Mouse (Mus musculus): Measurements from ENCODE around the gene Fyn. TPM values are rescaled to one million over a fixed set of nuclear protein-coding genes. Genes with fewer than 3 reads are reported as not detected.

Fyn gene
- total and polyA plus RNA-seq, 2 experiments from 2014 or later = 95.2 to 120 TPM

- no peak for TF ChIP-seq CTCF (IDR thresholded peaks at IDR 0.05; ENCODE audit: low read depth)
- no peaks in the 10 kb centered on the region for H3K27me3 ChIP-seq (ENCODE audit: insufficient read depth, low read length)
- DNase-seq (ENCODE audit: low spot score) (no peak), ATAC-seq (no peak)
- no peak overlapping the region for H3K4me2 ChIP-seq (ENCODE audit: low read depth, low read length)
- H3K4me1 ChIP-seq (ENCODE audit: insufficient read depth, low read length) = no peaks in the 10 kb centered on the region
- H3K9ac ChIP-seq (replicated peaks; ENCODE audit: low read length) = no peak overlapping the region
- H3K36me3 ChIP-seq (ENCODE audit: insufficient read depth, low read length) = no peaks in the 10 kb centered on the region
- H3K9me3 ChIP-seq (ENCODE audit: low read length) = no peaks in the 10 kb centered on the region
- no peak overlapping the region for H3K27ac ChIP-seq
- WGBS = 76% methylated on average over 7 of the region's 7 CpGs
- no peak overlapping the region for H3K4me3 ChIP-seq (ENCODE audit: low read length)
These were observed 40.9 kb downstream of the Fyn start for GRCm38 (mm10) chr10:39409602-39410001.

GRCm38 (mm10) chr10:39410151-39410649 is 41.5 kb downstream of the Fyn start:
- Histone ChIP-seq H3K4me1 (ENCODE audit: insufficient read depth, low read length) (no peaks in the 10 kb centered on the region), H3K4me2 (ENCODE audit: low read depth, low read length) (no peak overlapping the region), H3K9ac (replicated peaks; ENCODE audit: low read length) (no peak overlapping the region), H3K36me3 (ENCODE audit: insufficient read depth, low read length) (no peaks in the 10 kb centered on the region), H3K9me3 (ENCODE audit: low read length) (no peaks in the 10 kb centered on the region), H3K4me3 (ENCODE audit: low read length) (no peak overlapping the region), H3K27ac (no peak overlapping the region), H3K27me3 (ENCODE audit: insufficient read depth, low read length) (no peaks in the 10 kb centered on the region)
- no peak for TF ChIP-seq CTCF (IDR thresholded peaks at IDR 0.05; ENCODE audit: low read depth)
- ATAC-seq (0 out of 2 replicates have a peak, but pooled peaks have one; percentile 22), DNase-seq (ENCODE audit: low spot score) (no peak)
- WGBS = 78% methylated on average over 6 of the region's 6 CpGs

GRCm38 (mm10) chr10:39411857-39412559 is 43.4 kb downstream of the Fyn start:
- DNase-seq (ENCODE audit: low spot score) (peak; percentile 73), ATAC-seq (peak; percentile 28; the same call in 1 of the 2 replicates)
- WGBS = 61% methylated on average over 8 of the region's 8 CpGs
- Histone ChIP-seq H3K4me3 (ENCODE audit: low read length) (no peak overlapping the region), H3K4me1 (ENCODE audit: insufficient read depth, low read length) (0 out of 2 replicates have a peak, but pooled peaks cover 5% of the 10 kb centered on the region), H3K9ac (replicated peaks; ENCODE audit: low read length) (no peak overlapping the region), H3K4me2 (ENCODE audit: low read depth, low read length) (no peak overlapping the region), H3K9me3 (ENCODE audit: low read length) (no peaks in the 10 kb centered on the region), H3K36me3 (ENCODE audit: insufficient read depth, low read length) (no peaks in the 10 kb centered on the region), H3K27me3 (ENCODE audit: insufficient read depth, low read length) (no peaks in the 10 kb centered on the region), H3K27ac (peak overlapping the region; percentile 27; the same call in 1 of the 2 replicates)
- TF ChIP-seq CTCF (IDR thresholded peaks at IDR 0.05; ENCODE audit: low read depth) = no peak

- no peak for ATAC-seq
- 77% methylated on average over 18 of the region's 18 CpGs for WGBS
These were observed 44.4 kb downstream of the Fyn start for GRCm38 (mm10) chr10:39412826-39413620.

GRCm38 (mm10) chr10:39414068-39414467 is 45.4 kb downstream of the Fyn start:
- DNase-seq (ENCODE audit: low spot score) = no peak
- no peak overlapping the region for H3K4me2 ChIP-seq (ENCODE audit: low read depth, low read length)
- ATAC-seq = no peak
- no peak overlapping the region for H3K9ac ChIP-seq (replicated peaks; ENCODE audit: low read length)
- H3K36me3 ChIP-seq (ENCODE audit: insufficient read depth, low read length) = no peaks in the 10 kb centered on the region
- H3K4me1 ChIP-seq (ENCODE audit: insufficient read depth, low read length) = peaks cover 9% of the 10 kb centered on the region; the same call in 1 of the 2 replicates
- no peak overlapping the region for H3K27ac ChIP-seq
- WGBS = 100% methylated on average over 1 of the region's 1 CpGs
- H3K4me3 ChIP-seq (ENCODE audit: low read length) = no peak overlapping the region
- TF ChIP-seq CTCF (IDR thresholded peaks at IDR 0.05; ENCODE audit: low read depth) = no peak
- no peaks in the 10 kb centered on the region for H3K9me3 ChIP-seq (ENCODE audit: low read length)
- no peaks in the 10 kb centered on the region for H3K27me3 ChIP-seq (ENCODE audit: insufficient read depth, low read length)

More at GRCm38 (mm10) chr10:39412826-39413620, 44.4 kb downstream of the Fyn start:
- no peak for TF ChIP-seq CTCF (IDR thresholded peaks at IDR 0.05; ENCODE audit: low read depth)
- Histone ChIP-seq H3K4me1 (ENCODE audit: insufficient read depth, low read length) (peaks cover 9% of the 10 kb centered on the region; the same call in 1 of the 2 replicates), H3K9me3 (ENCODE audit: low read length) (no peaks in the 10 kb centered on the region), H3K27me3 (ENCODE audit: insufficient read depth, low read length) (no peaks in the 10 kb centered on the region), H3K4me2 (ENCODE audit: low read depth, low read length) (no peak overlapping the region), H3K36me3 (ENCODE audit: insufficient read depth, low read length) (no peaks in the 10 kb centered on the region), H3K4me3 (ENCODE audit: low read length) (no peak overlapping the region), H3K27ac (peak overlapping the region; percentile 27; the same call in 1 of the 2 replicates), H3K9ac (replicated peaks; ENCODE audit: low read length) (no peak overlapping the region)
- DNase-seq (ENCODE audit: low spot score) = peak; percentile 28

- 44% methylated on average over 2 of the region's 2 CpGs for WGBS
- H3K4me1 ChIP-seq (ENCODE audit: insufficient read depth, low read length) = peaks cover 9% of the 10 kb centered on the region; the same call in 1 of the 2 replicates
These were observed 46.9 kb downstream of the Fyn start for GRCm38 (mm10) chr10:39415586-39415985.

More at GRCm38 (mm10) chr10:39415586-39415985, 46.9 kb downstream of the Fyn start:
- no peak overlapping the region for H3K9ac ChIP-seq (replicated peaks; ENCODE audit: low read length)
- no peak for DNase-seq (ENCODE audit: low spot score)
- H3K36me3 ChIP-seq (ENCODE audit: insufficient read depth, low read length) = no peaks in the 10 kb centered on the region
- H3K4me2 ChIP-seq (ENCODE audit: low read depth, low read length) = no peak overlapping the region
- no peak overlapping the region for H3K27ac ChIP-seq
- H3K4me3 ChIP-seq (ENCODE audit: low read length) = no peak overlapping the region
- ATAC-seq = no peak
- TF ChIP-seq CTCF (IDR thresholded peaks at IDR 0.05; ENCODE audit: low read depth) = no peak
- no peaks in the 10 kb centered on the region for H3K27me3 ChIP-seq (ENCODE audit: insufficient read depth, low read length)
- H3K9me3 ChIP-seq (ENCODE audit: low read length) = no peaks in the 10 kb centered on the region
